Mouse (Mus musculus) heart, embryonic 14.5 days (tissue): ENCODE measurements around the gene Ankdd1a. TPM values are rescaled to one million over a fixed set of nuclear protein-coding genes. Genes with fewer than 3 reads are reported as not detected.
A peak's percentile ranks its signal among the peaks of the same experiment; 100 is the strongest.

Source experiments
- ATAC-seq: fragments of 200-750 bp; cut with Nextera tagmentation; 2 replicates; pipeline ENCODE4 v1.8.0; 2017; ENCODE audit warnings: low read depth, moderate TSS enrichment; ENCODE audit not compliant: insufficient number of reproducible peaks, insufficient read depth, low FRiP score
- H3K27ac ChIP-seq, 2 experiments: fragments of 200-500 bp in 1 of 2; fragments of 300-500 bp in 1 of 2; sonication (generic) in 1 of 2; replicated peaks in 1 of 2; 2 replicates each; pipeline ENCODE4 v1.5.1; 2012 to 2014; ENCODE audit warnings: low read depth in 2 of 2, low read length in 2 of 2, control low read depth in 1 of 2, mild to moderate bottlenecking in 1 of 2, mixed read lengths in 1 of 2; ENCODE audit not compliant: control insufficient read depth in 1 of 2, insufficient read depth in 1 of 2
- H3K27me3 ChIP-seq: fragments of 300-500 bp; sonication (generic); 2 replicates; pipeline ENCODE4 v1.6.1; 2014; ENCODE audit warnings: mild to moderate bottlenecking, low read length, control low read depth; ENCODE audit not compliant: control insufficient read depth, insufficient read depth
- H3K36me3 ChIP-seq: fragments of 300-500 bp; sonication (generic); 2 replicates; pipeline ENCODE4 v1.6.1; 2014; ENCODE audit warnings: mild to moderate bottlenecking, control low read depth, low read length, mixed read lengths; ENCODE audit not compliant: control insufficient read depth, insufficient read depth
- H3K4me1 ChIP-seq, 2 experiments: fragments of 200-500 bp in 1 of 2; fragments of 300-500 bp in 1 of 2; sonication (generic) in 1 of 2; 2 replicates each; pipeline ENCODE4 v1.6.1; 2012 to 2014; ENCODE audit warnings: low read length in 2 of 2, control low read depth in 1 of 2, mixed read lengths in 1 of 2; ENCODE audit not compliant: control insufficient read depth in 2 of 2, insufficient read depth in 2 of 2
- H3K4me2 ChIP-seq: fragments of 300-500 bp; sonication (generic); 2 replicates; pipeline ENCODE4 v1.6.1; 2014; ENCODE audit warnings: mild to moderate bottlenecking, low read length
- H3K4me3 ChIP-seq, 2 experiments: fragments of 200-500 bp in 1 of 2; fragments of 300-500 bp in 1 of 2; sonication (generic) in 1 of 2; 2 replicates each; pipeline ENCODE4 v1.5.1; 2012 to 2014; ENCODE audit warnings: low read length in 2 of 2, mild to moderate bottlenecking in 2 of 2, control low read depth in 1 of 2, low read depth in 1 of 2, moderate library complexity in 1 of 2; ENCODE audit not compliant: control insufficient read depth in 1 of 2, insufficient read depth in 1 of 2
- H3K9ac ChIP-seq: fragments of 300-500 bp; sonication (generic); 2 replicates; pipeline ENCODE4 v1.6.1; 2014; ENCODE audit warnings: mild to moderate bottlenecking, low read length
- H3K9me3 ChIP-seq: fragments of 300-500 bp; sonication (generic); 2 replicates; pipeline ENCODE4 v1.6.1; 2016; ENCODE audit warnings: low read length, control low read depth; ENCODE audit not compliant: control insufficient read depth
- WGBS: fragments of 180-500 bp; shearing (Covaris S2); extraction: QIAGEN DNeasy Blood & Tissue Kit; methylation state at CpG from one replicate; pipeline ENCODE4 v1.1.7; 2014; 5-methylcytosine and 5-hydroxymethylcytosine counted together
- polyA plus RNA-seq: library from polyadenylated mRNA; unstranded; fragments of >200 nt; fragmentation: Nextera tagmentation; extraction: Ambion mirVana; gene quantifications from 2 replicates; pipeline ENCODE4 v1.2.1, GENCODE M21; 2014

The Ankdd1a gene
- polyA plus RNA-seq, 1 experiment from 2014 or later, result not detected

GRCm38 (mm10) chr9:65467686-65468085, 52.3 kb downstream of the Ankdd1a start:
- Histone ChIP-seq H3K27ac (no peak overlapping the region), H3K9ac (no peak overlapping the region), H3K36me3 (peaks cover 52% of the 10 kb centered on the region), H3K27me3 (no peaks in the 10 kb centered on the region), H3K4me3 (no peak overlapping the region), H3K4me1 (no peaks in the 10 kb centered on the region; a peak in 2 of 4 replicates), H3K9me3 (no peaks in the 10 kb centered on the region), H3K4me2 (no peak overlapping the region)
- WGBS, result 65% methylated on average over 11 of the region's 11 CpGs
- ATAC-seq, result no peak

- no peak overlapping the region for H3K27ac ChIP-seq
- H3K4me2 ChIP-seq, result no peak overlapping the region
- no peak for ATAC-seq
- peaks cover 4 to 9% of the 10 kb centered on the region in 2 experiments for H3K4me1 ChIP-seq
- no peak overlapping the region for H3K4me3 ChIP-seq
- H3K36me3 ChIP-seq, result peaks cover 40% of the 10 kb centered on the region
- H3K27me3 ChIP-seq, result no peaks in the 10 kb centered on the region
- no peaks in the 10 kb centered on the region for H3K9me3 ChIP-seq
- WGBS, result 94% methylated on average over 2 of the region's 2 CpGs
- no peak overlapping the region for H3K9ac ChIP-seq
Observed at GRCm38 (mm10) chr9:65465241-65465640, 54.8 kb downstream of the Ankdd1a start.

DNA sequence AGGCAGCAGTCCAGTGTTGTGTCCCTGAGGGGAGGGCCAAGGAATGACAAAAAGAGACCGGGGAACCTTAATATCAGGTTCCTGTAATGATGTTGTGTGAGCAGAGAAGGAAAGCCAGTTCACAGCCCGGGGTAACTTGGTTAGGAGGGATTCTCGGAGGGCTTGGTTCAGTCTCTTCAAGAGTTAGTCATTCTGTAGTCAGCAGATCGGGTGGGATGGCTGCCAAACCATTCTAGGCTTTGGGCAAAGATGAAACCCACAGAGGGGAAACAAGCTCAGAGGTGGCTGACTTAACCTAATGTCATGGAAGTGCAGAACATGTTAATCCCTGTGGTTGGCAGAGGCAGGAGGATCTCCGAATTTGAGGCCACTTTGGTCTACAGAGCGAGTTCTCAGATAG, 55.8 kb downstream of the Ankdd1a start:
- Histone ChIP-seq H3K4me3 (no peak overlapping the region), H3K27ac (no peak overlapping the region), H3K4me1 (peaks cover 6 to 9% of the 10 kb centered on the region in 2 experiments), H3K27me3 (no peaks in the 10 kb centered on the region), H3K9me3 (no peaks in the 10 kb centered on the region), H3K9ac (no peak overlapping the region), H3K4me2 (no peak overlapping the region), H3K36me3 (peaks cover 29% of the 10 kb centered on the region)
- no peak for ATAC-seq
- 92% methylated on average over 6 of the region's 6 CpGs for WGBS

GRCm38 (mm10) chr9:65462544-65462943, 57.4 kb downstream of the Ankdd1a start:
- ATAC-seq, result no peak
- Histone ChIP-seq H3K27ac (no peak overlapping the region), H3K36me3 (peaks cover 17% of the 10 kb centered on the region), H3K4me3 (no peak overlapping the region), H3K4me1 (peaks cover 6 to 9% of the 10 kb centered on the region in 2 experiments), H3K9me3 (no peaks in the 10 kb centered on the region), H3K27me3 (no peaks in the 10 kb centered on the region), H3K4me2 (no peak overlapping the region), H3K9ac (no peak overlapping the region)
- 65% methylated on average over 5 of the region's 5 CpGs for WGBS

DNA sequence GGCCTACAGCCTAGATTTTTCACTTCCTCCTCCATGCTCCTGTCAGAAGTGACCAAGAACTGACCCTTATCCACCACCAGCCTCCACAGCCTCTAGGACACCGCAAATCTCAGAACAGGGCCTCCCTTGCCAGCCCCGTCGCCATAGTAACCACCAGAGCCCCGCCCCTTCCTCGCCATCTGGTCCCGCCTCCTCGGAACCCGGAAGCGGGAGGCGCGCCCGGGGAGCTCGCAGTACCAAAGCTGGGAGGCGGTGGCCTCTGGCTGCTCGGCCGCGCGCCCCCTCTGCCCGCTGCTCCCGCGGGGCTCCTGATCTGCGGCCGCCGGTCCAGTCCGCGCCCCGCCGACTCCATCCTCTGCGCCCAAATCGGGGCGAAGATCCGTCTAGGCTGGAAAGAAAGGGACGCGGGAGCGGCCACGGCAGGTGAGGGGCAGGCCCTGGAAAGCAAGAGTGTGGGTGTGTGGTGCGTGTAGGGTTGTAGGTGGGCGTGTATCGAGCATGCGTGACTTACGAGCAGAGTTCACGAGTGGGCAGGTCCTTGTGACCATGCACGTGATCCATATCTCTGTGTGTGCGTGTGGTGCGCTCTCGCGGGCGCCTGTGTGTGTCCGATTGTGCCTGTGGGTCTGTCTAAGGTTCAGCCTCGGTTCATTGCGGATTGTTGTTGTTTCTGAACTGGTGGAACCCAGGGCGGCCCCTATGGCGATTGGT, 59.1 kb downstream of the Ankdd1a start, which contains the start of gene Spg21:
TSS of gene Spg21 (plus strand) at position 216 of the 711 bp plus-strand sequence.
- ATAC-seq, result peak; percentile 94
- under 1% methylated on average over 52 of the region's 53 CpGs for WGBS
- Histone ChIP-seq H3K36me3 (peaks cover 6% of the 10 kb centered on the region; the same call in 1 of the 2 replicates), H3K4me2 (peak within 1 kb of the TSS; percentile 69), H3K4me1 (peaks cover 6 to 9% of the 10 kb centered on the region in 2 experiments), H3K9me3 (no peaks in the 10 kb centered on the region), H3K27ac (peak within 1 kb of the TSS; percentile 77 to 88), H3K4me3 (peak within 1 kb of the TSS; percentile 88 to 93), H3K27me3 (no peaks in the 10 kb centered on the region), H3K9ac (peak within 1 kb of the TSS; percentile 89)

- Histone ChIP-seq H3K4me1 (peaks cover 6 to 9% of the 10 kb centered on the region in 2 experiments), H3K9ac (peak overlapping the region; percentile 89; the same call in 1 of the 2 replicates), H3K4me3 (peak overlapping the region in 1 of 2 experiments; percentile 93; a peak in 3 of 4 replicates), H3K36me3 (no peaks in the 10 kb centered on the region), H3K27ac (peak overlapping the region; percentile 67 to 88; a peak in 3 of 4 replicates), H3K27me3 (no peaks in the 10 kb centered on the region), H3K9me3 (no peaks in the 10 kb centered on the region), H3K4me2 (peak overlapping the region; percentile 69)
- 60% methylated on average over 3 of the region's 3 CpGs for WGBS
- no peak for ATAC-seq
Observed at GRCm38 (mm10) chr9:65460198-65460597, 59.8 kb downstream of the Ankdd1a start.

DNA sequence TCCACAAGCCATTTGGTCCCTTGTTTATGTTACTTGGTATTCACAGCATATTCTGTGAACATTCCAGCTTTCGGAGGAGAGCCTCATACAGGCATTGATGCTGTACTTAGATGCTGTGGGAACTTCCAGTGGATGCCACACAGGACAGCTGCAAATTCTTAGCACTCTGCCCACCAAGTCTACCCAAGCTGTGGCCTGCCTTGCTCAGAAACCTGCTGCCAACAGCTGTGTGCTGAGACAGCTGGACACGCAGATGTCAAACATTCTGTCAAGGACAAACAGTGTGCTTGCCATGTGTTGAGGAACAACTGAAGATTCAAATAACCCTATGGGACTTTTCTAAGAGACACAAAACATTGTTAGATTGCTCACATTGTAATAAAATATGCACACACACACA, 61.0 kb downstream of the Ankdd1a start:
- Histone ChIP-seq H3K36me3 (no peaks in the 10 kb centered on the region; the same call in 1 of the 2 replicates), H3K27ac (no peak overlapping the region), H3K9ac (no peak overlapping the region), H3K4me1 (peaks cover 6 to 9% of the 10 kb centered on the region in 2 experiments), H3K9me3 (no peaks in the 10 kb centered on the region), H3K4me2 (no peak overlapping the region), H3K4me3 (no peak overlapping the region), H3K27me3 (no peaks in the 10 kb centered on the region)
- WGBS, result 86% methylated on average over 2 of the region's 2 CpGs
- ATAC-seq, result no peak
